Mouse (Mus musculus) liver, embryonic 14.5 days (tissue): ENCODE results near the gene Exoc6b. TPM values are rescaled to one million over a fixed set of nuclear protein-coding genes. Genes with fewer than 3 reads are reported as not detected.

Source experiments
- ATAC-seq: fragments of 200-750 bp; cut with Nextera tagmentation; 2 replicates; pipeline ENCODE4 v1.8.0; 2017; ENCODE audit warnings: moderate number of reproducible peaks, mild to moderate bottlenecking, moderate library complexity; ENCODE audit not compliant: insufficient read depth
- DNase-seq, 3 experiments: peaks; one replicate each; pipeline ENCODE4 v3.0.0-alpha.2; 2012 to 2013; ENCODE audit warnings: low read depth in 3 of 3, low spot score in 3 of 3
- H3K27ac ChIP-seq: fragments of 300-500 bp; sonication (generic); 2 replicates; pipeline ENCODE4 v1.5.1; 2014; ENCODE audit warnings: moderate library complexity, mild to moderate bottlenecking, control low read depth, inconsistent platforms
- H3K27me3 ChIP-seq: fragments of 300-500 bp; sonication (generic); 2 replicates; pipeline ENCODE4 v1.6.1; 2014; ENCODE audit warnings: mild to moderate bottlenecking, low read length, moderate library complexity; ENCODE audit not compliant: control insufficient read depth, insufficient read depth
- H3K36me3 ChIP-seq: fragments of 300-500 bp; sonication (generic); replicated peaks from 2 replicates; pipeline ENCODE4 v1.6.1; 2014; ENCODE audit warnings: low read depth; ENCODE audit not compliant: control insufficient read depth, insufficient read depth
- H3K4me1 ChIP-seq, 2 experiments: fragments of 200-500 bp in 1 of 2; fragments of 300-500 bp in 1 of 2; sonication (generic) in 1 of 2; replicated peaks; 2 replicates each; pipeline ENCODE4 v1.6.1; 2012 to 2014; ENCODE audit warnings: antibody characterized with exemption in 1 of 2, inconsistent platforms in 1 of 2, low read length in 1 of 2; ENCODE audit not compliant: control insufficient read depth in 2 of 2, insufficient read depth in 2 of 2
- H3K4me2 ChIP-seq: fragments of 300-500 bp; sonication (generic); 2 replicates; pipeline ENCODE4 v1.6.1; 2014; ENCODE audit warnings: low read depth, mild to moderate bottlenecking, control low read depth, moderate library complexity
- H3K4me3 ChIP-seq, 2 experiments: fragments of 200-500 bp in 1 of 2; fragments of 300-500 bp in 1 of 2; sonication (generic) in 1 of 2; 2 replicates each; pipeline ENCODE4 v1.5.1; 2012 to 2014; ENCODE audit warnings: low read depth in 2 of 2, low read length in 2 of 2, mild to moderate bottlenecking in 2 of 2, control low read depth in 1 of 2, inconsistent platforms in 1 of 2, moderate library complexity in 1 of 2; ENCODE audit not compliant: insufficient read depth in 1 of 2
- H3K9ac ChIP-seq: fragments of 300-500 bp; sonication (generic); replicated peaks from 2 replicates; pipeline ENCODE4 v1.6.1; 2014; ENCODE audit warnings: mild to moderate bottlenecking, control low read depth, moderate library complexity
- H3K9me3 ChIP-seq: fragments of 300-500 bp; sonication (generic); 2 replicates; pipeline ENCODE4 v1.6.1; 2016; ENCODE audit warnings: low read length, mixed read lengths; ENCODE audit not compliant: control insufficient read depth
- CTCF ChIP-seq: IDR thresholded peaks from 2 replicates; pipeline ENCODE4 v1.5.1; 2016; ENCODE audit warnings: antibody characterized with exemption, low read depth, control low read depth
- EP300 ChIP-seq: IDR thresholded peaks from 2 replicates; pipeline ENCODE4 v1.6.1; 2016; ENCODE audit warnings: antibody characterized with exemption, low read depth
- WGBS: fragments of 180-500 bp; shearing (Covaris S2); extraction: QIAGEN DNeasy Blood & Tissue Kit; methylation state at CpG from one replicate; pipeline ENCODE4 v1.1.7; 2014; ENCODE audit not compliant: insufficient replicate concordance; 5-methylcytosine and 5-hydroxymethylcytosine counted together
- polyA plus RNA-seq, 2 experiments: library from polyadenylated mRNA; depleted of rRNA in 1 of 2; stranded (reverse) in 1 of 2; unstranded in 1 of 2; fragments of >200 nt; fragmentation: Nextera tagmentation in 1 of 2; extraction: Ambion mirVana in 1 of 2; gene quantifications; 2 replicates each; pipeline versions ENCODE4 v1.2.1 to v1.2.3; 2012 to 2014

Exoc6b gene
- polyA plus RNA-seq, 2 experiments: 1.0 to 2.9 TPM

DNA sequence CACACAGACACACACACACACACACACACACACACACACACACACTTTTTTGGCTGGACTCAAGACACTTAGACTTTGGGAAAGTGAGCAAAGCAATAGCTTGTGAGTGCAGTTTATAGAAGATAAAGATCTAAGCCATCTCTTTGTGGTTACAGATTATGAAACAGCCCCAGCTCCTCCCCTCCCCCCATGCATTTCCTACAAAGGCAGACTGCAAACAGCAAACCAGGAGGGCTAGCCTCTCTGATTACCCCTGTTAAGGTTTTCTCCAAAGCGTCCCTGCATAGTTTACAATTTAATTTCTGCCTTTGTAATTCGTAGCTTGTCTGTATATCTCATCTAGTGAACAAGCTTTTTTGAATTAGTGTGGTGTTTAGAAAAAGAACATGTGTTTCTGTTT, 412.6 kb downstream of the Exoc6b start:
- no peaks in the 10 kb centered on the region for H3K27me3 ChIP-seq
- H3K27ac ChIP-seq: no peak overlapping the region
- H3K9ac ChIP-seq: no peak overlapping the region
- H3K4me2 ChIP-seq: no peak overlapping the region
- no peaks in the 10 kb centered on the region for H3K36me3 ChIP-seq
- ATAC-seq (no peak), DNase-seq (no peak)
- TF ChIP-seq CTCF: no peak
- TF ChIP-seq EP300: no peak
- WGBS: 17% methylated on average over 2 of the region's 2 CpGs
- H3K4me3 ChIP-seq: no peak overlapping the region
- peaks cover 0 to 3% of the 10 kb centered on the region in 2 experiments; a peak in 2 of 4 replicates for H3K4me1 ChIP-seq
- no peaks in the 10 kb centered on the region for H3K9me3 ChIP-seq

- Histone ChIP-seq H3K4me2 (no peak overlapping the region), H3K9me3 (no peaks in the 10 kb centered on the region), H3K4me1 (no peaks in the 10 kb centered on the region; a peak in 1 of 4 replicates), H3K9ac (no peak overlapping the region), H3K4me3 (no peak overlapping the region), H3K36me3 (no peaks in the 10 kb centered on the region), H3K27me3 (no peaks in the 10 kb centered on the region), H3K27ac (no peak overlapping the region)
- ATAC-seq (no peak), DNase-seq (no peak)
- 60% methylated on average over 3 of the region's 3 CpGs for WGBS
- TF ChIP-seq CTCF (no peak), EP300 (no peak)
These were observed 417.4 kb downstream of the Exoc6b start for GRCm38 (mm10) chr6:84651902-84652301.

DNA sequence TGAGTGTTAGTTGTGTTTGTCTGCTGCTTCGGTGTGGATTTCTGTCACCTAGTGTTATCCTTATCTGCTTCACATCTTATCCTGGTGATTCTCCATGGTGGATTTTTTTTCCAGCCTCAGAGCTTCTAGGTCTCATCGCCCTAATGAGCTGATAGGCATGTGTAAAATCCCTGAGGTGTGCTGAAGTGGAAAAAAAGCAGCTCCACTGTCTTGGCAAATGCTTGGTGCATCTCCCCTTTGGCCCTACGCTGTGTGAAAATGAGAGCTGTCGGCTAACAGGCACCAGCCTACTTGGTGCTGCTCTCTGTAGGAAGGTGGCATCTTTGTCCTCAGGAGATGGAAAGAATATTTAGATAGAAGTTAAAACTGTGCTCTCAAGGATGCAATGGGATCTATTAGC, 422.1 kb downstream of the Exoc6b start:
- no peaks in the 10 kb centered on the region for H3K27me3 ChIP-seq
- no peaks in the 10 kb centered on the region for H3K4me1 ChIP-seq
- H3K36me3 ChIP-seq: no peaks in the 10 kb centered on the region
- 57% methylated on average over 4 of the region's 4 CpGs for WGBS
- no peak overlapping the region for H3K4me3 ChIP-seq
- TF ChIP-seq EP300: no peak
- TF ChIP-seq CTCF: no peak
- H3K9ac ChIP-seq: no peak overlapping the region
- H3K9me3 ChIP-seq: no peaks in the 10 kb centered on the region
- no peak for ATAC-seq
- no peak overlapping the region for H3K27ac ChIP-seq
- no peak for DNase-seq
- H3K4me2 ChIP-seq: no peak overlapping the region

GRCm38 (mm10) chr6:84646696-84647095, 422.6 kb downstream of the Exoc6b start:
- Histone ChIP-seq H3K27ac (no peak overlapping the region), H3K27me3 (no peaks in the 10 kb centered on the region), H3K9me3 (no peaks in the 10 kb centered on the region), H3K9ac (no peak overlapping the region), H3K4me2 (no peak overlapping the region), H3K36me3 (no peaks in the 10 kb centered on the region), H3K4me3 (no peak overlapping the region), H3K4me1 (no peaks in the 10 kb centered on the region)
- WGBS: 36% methylated on average over 2 of the region's 2 CpGs
- TF ChIP-seq EP300 (no peak), CTCF (no peak)
- ATAC-seq: no peak
- no peak for DNase-seq

GRCm38 (mm10) chr6:84641062-84641431, 428.3 kb downstream of the Exoc6b start:
- DNase-seq (no peak), ATAC-seq (no peak)
- Histone ChIP-seq H3K9me3 (no peaks in the 10 kb centered on the region), H3K9ac (no peak overlapping the region), H3K4me3 (no peak overlapping the region), H3K4me2 (no peak overlapping the region), H3K27ac (no peak overlapping the region), H3K27me3 (no peaks in the 10 kb centered on the region), H3K4me1 (peaks cover 0 to 8% of the 10 kb centered on the region in 2 experiments; a peak in 2 of 4 replicates), H3K36me3 (no peaks in the 10 kb centered on the region)
- TF ChIP-seq EP300 (no peak), CTCF (no peak)
- 31% methylated on average over 4 of the region's 4 CpGs for WGBS
